Mouse (Mus musculus) right cerebral cortex, postnatal 14 days (tissue): ENCODE results near the gene Tmem126a.

Experiments used
- DNase-seq: peaks from one replicate; pipeline ENCODE4 v3.0.0; 2022

The Tmem126a gene

GRCm38 (mm10) chr7:90456845-90457468 lies at the start of gene Tmem126a:
Gene Tmem126a (minus strand): TSS chr7:90457229.
- peak; percentile 79 for DNase-seq

- DNase-seq = no peak
These were observed 25.6 kb upstream of the Tmem126a start for GRCm38 (mm10) chr7:90482607-90483006.

- peak; percentile 51 for DNase-seq
These were observed 19.6 kb upstream of the Tmem126a start, which contains the start of gene Dlg2 for GRCm38 (mm10) chr7:90476313-90477245. Gene Dlg2 (plus strand): TSS chr7:90476672.

- DNase-seq = peak; percentile 98
These were observed 18.8 kb upstream of the Tmem126a start, which contains the start of gene Tmem126b for GRCm38 (mm10) chr7:90475793-90476312. Gene Tmem126b (minus strand): TSS chr7:90476001.

- DNase-seq = no peak
These were observed 16.5 kb upstream of the Tmem126a start for GRCm38 (mm10) chr7:90473511-90473910.

GRCm38 (mm10) chr7:90461441-90461840 lies 4.4 kb upstream of the Tmem126a start:
- no peak for DNase-seq

GRCm38 (mm10) chr7:90460930-90461329 lies 3.9 kb upstream of the Tmem126a start:
- peak; percentile 23 for DNase-seq

GRCm38 (mm10) chr7:90460330-90460729 lies 3.3 kb upstream of the Tmem126a start:
- no peak for DNase-seq

- DNase-seq = no peak
These were observed 488 bp upstream of the Tmem126a start for GRCm38 (mm10) chr7:90457517-90457916.

- DNase-seq = no peak
These were observed 732 bp downstream of the Tmem126a start for GRCm38 (mm10) chr7:90456149-90456844.

GRCm38 (mm10) chr7:90444206-90444605 lies 12.8 kb downstream of the Tmem126a start:
- DNase-seq = no peak

- peak; percentile 72 for DNase-seq
These were observed 13.6 kb downstream of the Tmem126a start for GRCm38 (mm10) chr7:90443101-90444091.

GRCm38 (mm10) chr7:90442518-90443080 lies 14.4 kb downstream of the Tmem126a start, which contains the start of gene Crebzf:
Gene Crebzf (plus strand): TSS chr7:90442729.
- peak; percentile 94 for DNase-seq

- DNase-seq = no peak
These were observed 15.0 kb downstream of the Tmem126a start for GRCm38 (mm10) chr7:90442070-90442469.

- no peak for DNase-seq
These were observed 17.0 kb downstream of the Tmem126a start for GRCm38 (mm10) chr7:90440044-90440443.

- no peak for DNase-seq
These were observed 24.8 kb downstream of the Tmem126a start for GRCm38 (mm10) chr7:90432221-90432620.

- no peak for DNase-seq
These were observed 30.0 kb downstream of the Tmem126a start for GRCm38 (mm10) chr7:90427006-90427405.

- peak; percentile 68 for DNase-seq
These were observed 30.7 kb downstream of the Tmem126a start, which contains the start of gene Ccdc89 for GRCm38 (mm10) chr7:90426020-90427001. Gene Ccdc89 (plus strand): TSS chr7:90426577.

- DNase-seq = peak; percentile 65
These were observed 47.1 kb downstream of the Tmem126a start for GRCm38 (mm10) chr7:90409934-90410333.
